Mouse (Mus musculus) stomach, postnatal 0 days (tissue): ENCODE data around the gene Cenpv. TPM values are rescaled to one million over a fixed set of nuclear protein-coding genes. Genes with fewer than 3 reads are reported as not detected.

Experiments
- ATAC-seq: fragments of 200-750 bp; cut with Nextera tagmentation; 2 replicates; pipeline ENCODE4 v1.8.0; 2017; ENCODE audit not compliant: low FRiP score, low TSS enrichment
- DNase-seq: peaks from one replicate; pipeline ENCODE4 v3.0.0-alpha.2; 2016; ENCODE audit warnings: low spot score
- H3K27ac ChIP-seq: fragments of 300-500 bp; sonication (generic); replicated peaks from 2 replicates; pipeline ENCODE4 v1.5.1; 2014; ENCODE audit warnings: mild to moderate bottlenecking, control low read depth
- H3K27me3 ChIP-seq: fragments of 300-500 bp; sonication (generic); 2 replicates; pipeline ENCODE4 v1.6.1; 2014; ENCODE audit warnings: low read length; ENCODE audit not compliant: control insufficient read depth, insufficient read depth
- H3K36me3 ChIP-seq: fragments of 300-500 bp; sonication (generic); 2 replicates; pipeline ENCODE4 v1.6.1; 2014; ENCODE audit warnings: low read length, mixed read lengths; ENCODE audit not compliant: control insufficient read depth, insufficient read depth
- H3K4me1 ChIP-seq: fragments of 300-500 bp; sonication (generic); replicated peaks from 2 replicates; pipeline ENCODE4 v1.6.1; 2014; ENCODE audit warnings: antibody characterized with exemption; ENCODE audit not compliant: control insufficient read depth, insufficient read depth
- H3K4me2 ChIP-seq: fragments of 300-500 bp; sonication (generic); replicated peaks from 2 replicates; pipeline ENCODE4 v1.6.1; 2014; ENCODE audit warnings: low read depth, mild to moderate bottlenecking, control low read depth, moderate library complexity
- H3K4me3 ChIP-seq: fragments of 300-500 bp; sonication (generic); 2 replicates; pipeline ENCODE4 v1.5.1; 2014; ENCODE audit warnings: low read depth, low read length, control low read depth
- H3K9ac ChIP-seq: fragments of 300-500 bp; sonication (generic); 2 replicates; pipeline ENCODE4 v1.6.1; 2014; ENCODE audit warnings: mild to moderate bottlenecking, low read length, control low read depth, mixed read lengths
- H3K9me3 ChIP-seq: fragments of 300-500 bp; sonication (generic); 2 replicates; pipeline ENCODE4 v1.6.1; 2016; ENCODE audit warnings: low read length; ENCODE audit not compliant: control insufficient read depth
- CTCF ChIP-seq: IDR thresholded peaks from 2 replicates; pipeline ENCODE4 v1.5.1; 2016; ENCODE audit warnings: antibody characterized with exemption, low read depth, mild to moderate bottlenecking, moderate library complexity
- EP300 ChIP-seq: optimal IDR thresholded peaks from 2 replicates; pipeline ENCODE3; 2016; ENCODE audit warnings: antibody characterized with exemption
- WGBS: fragments of 180-500 bp; shearing (Covaris S2); extraction: QIAGEN DNeasy Blood & Tissue Kit; methylation state at CpG from one replicate; pipeline ENCODE4 v1.1.7; 2014; 5-methylcytosine and 5-hydroxymethylcytosine counted together
- polyA plus RNA-seq: library from polyadenylated mRNA; unstranded; fragments of >200 nt; fragmentation: Nextera tagmentation; extraction: Ambion mirVana; gene quantifications from 2 replicates; pipeline ENCODE4 v1.2.1, GENCODE M21; 2015

Cenpv gene
- polyA plus RNA-seq, 1 experiment from 2014 or later = 17.8 TPM

DNA sequence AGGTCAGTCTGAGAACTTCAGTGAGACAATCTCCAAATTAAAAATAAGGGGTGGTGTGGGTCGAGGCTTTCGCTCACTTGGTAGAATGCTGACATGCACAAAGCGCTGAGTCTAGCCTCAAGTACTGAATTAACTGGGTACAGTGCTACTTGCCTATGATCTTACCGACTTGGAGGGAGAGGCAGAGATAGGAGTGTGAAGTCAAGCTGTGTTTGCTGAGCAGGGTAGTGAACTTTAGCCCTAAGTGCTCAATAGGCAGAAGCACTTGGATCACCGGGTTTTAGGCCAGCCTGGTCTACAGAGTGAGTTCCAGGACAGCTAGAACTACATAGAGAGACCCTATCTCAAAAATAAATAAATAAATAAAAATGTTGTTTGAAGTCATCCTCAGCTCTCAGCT is 18.1 kb upstream of the Cenpv start:
- Histone ChIP-seq H3K9me3 (no peaks in the 10 kb centered on the region), H3K4me3 (no peak overlapping the region), H3K27ac (no peak overlapping the region), H3K4me1 (peaks cover 3% of the 10 kb centered on the region; the same call in 1 of the 2 replicates), H3K9ac (no peak overlapping the region), H3K27me3 (no peaks in the 10 kb centered on the region), H3K4me2 (no peak overlapping the region), H3K36me3 (0 out of 2 replicates have a peak, but pooled peaks cover 3% of the 10 kb centered on the region)
- TF ChIP-seq CTCF (no peak), EP300 (no peak)
- WGBS = 42% methylated on average over 5 of the region's 5 CpGs
- DNase-seq (peak; percentile 38), ATAC-seq (peak; percentile 71)

DNA sequence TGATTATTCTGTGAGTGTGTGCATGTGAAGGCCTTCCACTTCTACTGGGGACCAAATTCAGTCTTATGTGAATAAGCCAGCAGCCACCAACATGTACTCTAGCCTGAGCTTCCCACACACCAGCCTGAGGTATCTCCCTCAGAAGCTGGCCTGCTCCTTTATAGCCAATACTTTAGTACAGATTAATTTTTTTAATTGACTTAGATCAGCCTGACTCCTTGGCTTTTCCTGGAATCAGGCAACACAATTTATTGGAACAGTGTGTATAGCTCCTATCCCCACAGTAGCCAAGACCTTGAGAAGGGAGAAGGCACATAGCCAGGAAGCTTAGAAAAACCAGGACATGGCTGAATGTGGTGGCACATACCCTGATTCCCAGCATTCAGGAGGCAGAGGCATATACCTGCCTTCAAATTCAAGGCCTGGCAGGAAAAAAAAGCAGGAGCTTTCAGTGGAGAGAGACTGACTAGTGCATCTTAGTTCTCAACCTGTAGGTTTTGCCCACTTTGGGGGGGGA is 16.9 kb upstream of the Cenpv start:
- Histone ChIP-seq H3K4me1 (peaks cover 3% of the 10 kb centered on the region; the same call in 1 of the 2 replicates), H3K4me2 (no peak overlapping the region), H3K9me3 (no peaks in the 10 kb centered on the region), H3K27ac (no peak overlapping the region), H3K9ac (no peak overlapping the region), H3K4me3 (no peak overlapping the region), H3K36me3 (0 out of 2 replicates have a peak, but pooled peaks cover 3% of the 10 kb centered on the region), H3K27me3 (no peaks in the 10 kb centered on the region)
- no peak for DNase-seq
- ATAC-seq = no peak
- TF ChIP-seq EP300 = no peak
- TF ChIP-seq CTCF = no peak

DNA sequence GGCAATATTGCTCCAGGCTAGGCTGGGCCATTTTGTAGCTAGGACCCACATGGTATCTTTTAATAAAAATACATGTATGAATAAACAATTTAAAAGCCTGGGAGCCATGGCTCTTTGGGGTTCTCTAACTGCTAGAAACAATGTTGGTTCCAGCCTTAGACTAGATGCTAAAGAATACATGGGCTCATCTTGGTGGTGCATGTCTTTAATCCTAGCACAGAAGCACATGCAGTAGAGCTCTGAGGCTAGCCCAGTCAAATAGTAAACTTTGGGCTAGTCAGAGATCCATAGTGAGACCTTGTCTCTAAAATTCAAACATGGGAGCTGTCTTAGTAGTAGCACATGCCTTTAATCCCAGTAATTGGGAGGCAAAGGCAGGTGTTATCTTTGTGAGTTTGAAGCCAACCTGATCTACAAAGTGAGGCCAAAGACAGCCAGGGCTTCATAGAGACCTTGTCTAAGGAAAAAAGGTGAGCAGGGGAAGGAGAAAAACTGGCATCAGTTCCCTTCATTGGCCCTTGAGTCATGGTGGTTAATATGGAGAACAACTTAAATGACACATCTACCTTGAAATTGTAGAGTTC is 16.0 kb upstream of the Cenpv start:
- no peak overlapping the region for H3K4me3 ChIP-seq
- no peak overlapping the region for H3K27ac ChIP-seq
- no peak for DNase-seq
- TF ChIP-seq EP300 = no peak
- no peak for TF ChIP-seq CTCF
- H3K9ac ChIP-seq = no peak overlapping the region
- no peaks in the 10 kb centered on the region for H3K27me3 ChIP-seq
- no peaks in the 10 kb centered on the region for H3K9me3 ChIP-seq
- H3K4me1 ChIP-seq = peaks cover 3% of the 10 kb centered on the region; the same call in 1 of the 2 replicates
- ATAC-seq = no peak
- H3K4me2 ChIP-seq = peak overlapping the region; percentile 76; the same call in 1 of the 2 replicates
- H3K36me3 ChIP-seq = 0 out of 2 replicates have a peak, but pooled peaks cover 3% of the 10 kb centered on the region

DNA sequence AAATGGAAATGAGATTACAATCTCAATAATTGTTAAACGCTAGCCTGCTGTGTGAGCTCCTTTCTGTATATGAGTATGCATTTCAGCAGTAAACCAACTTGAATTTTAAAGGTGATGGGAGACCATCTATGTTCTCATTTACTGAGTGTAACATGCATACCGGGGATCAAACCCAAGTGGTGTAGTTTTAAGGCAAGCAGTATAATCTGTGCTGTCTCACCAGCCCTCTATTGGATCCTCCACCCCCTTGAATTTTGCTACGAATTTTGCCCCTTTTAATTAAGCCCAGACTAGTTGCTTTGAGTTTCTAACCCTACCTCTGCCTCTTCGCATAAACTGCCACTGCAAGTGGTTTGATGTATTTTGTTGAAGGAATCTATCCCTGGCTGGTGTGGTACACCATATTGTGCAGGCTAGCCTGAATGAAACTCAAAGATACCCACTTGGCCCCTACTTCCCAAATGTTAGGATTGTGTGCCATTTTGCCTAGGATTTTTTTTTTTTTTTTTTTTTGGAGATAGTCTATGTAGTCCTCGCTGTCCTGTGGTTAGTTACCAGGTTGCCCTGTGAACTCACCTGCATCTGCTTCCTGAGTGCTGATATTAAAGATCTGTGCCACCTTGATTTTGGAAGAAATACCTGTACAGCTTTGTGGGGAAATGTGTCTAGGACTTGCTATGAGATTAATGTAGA is 15.2 kb upstream of the Cenpv start:
- peaks cover 3% of the 10 kb centered on the region; the same call in 1 of the 2 replicates for H3K4me1 ChIP-seq
- H3K9ac ChIP-seq = no peak overlapping the region
- no peak overlapping the region for H3K27ac ChIP-seq
- ATAC-seq = no peak
- WGBS = 67% methylated on average over 5 of the region's 5 CpGs
- DNase-seq = no peak
- no peaks in the 10 kb centered on the region for H3K27me3 ChIP-seq
- TF ChIP-seq CTCF = no peak
- TF ChIP-seq EP300 = no peak
- H3K4me3 ChIP-seq = peak overlapping the region; percentile 46
- no peaks in the 10 kb centered on the region for H3K9me3 ChIP-seq
- H3K36me3 ChIP-seq = 0 out of 2 replicates have a peak, but pooled peaks cover 3% of the 10 kb centered on the region
- H3K4me2 ChIP-seq = peak overlapping the region; percentile 76

DNA sequence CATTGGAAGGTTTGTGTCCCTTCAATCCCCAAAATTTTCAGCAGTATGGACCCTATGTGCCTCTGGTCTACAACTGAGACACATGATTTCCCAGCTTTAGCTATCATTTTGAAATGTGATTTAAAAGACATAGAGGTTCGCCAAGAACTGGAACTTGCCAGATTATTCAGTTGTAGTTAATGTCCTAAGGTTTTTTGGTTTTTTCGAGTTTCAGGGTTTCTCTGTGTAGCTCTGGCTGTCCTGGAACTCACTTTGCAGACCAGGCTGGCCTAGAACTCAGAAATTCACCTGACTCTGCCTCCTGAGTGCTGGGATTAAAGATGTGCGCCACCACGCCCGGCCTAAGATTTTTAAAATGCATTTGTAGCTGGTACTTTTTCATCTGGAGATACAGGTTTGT is 14.6 kb upstream of the Cenpv start:
- no peaks in the 10 kb centered on the region for H3K27me3 ChIP-seq
- 0 out of 2 replicates have a peak, but pooled peaks cover 3% of the 10 kb centered on the region for H3K36me3 ChIP-seq
- TF ChIP-seq CTCF (no peak), EP300 (no peak)
- no peak overlapping the region for H3K27ac ChIP-seq
- WGBS = 68% methylated on average over 5 of the region's 5 CpGs
- no peaks in the 10 kb centered on the region for H3K9me3 ChIP-seq
- no peak overlapping the region; the same call in 1 of the 2 replicates for H3K9ac ChIP-seq
- DNase-seq = no peak
- H3K4me3 ChIP-seq = peak overlapping the region; percentile 46
- ATAC-seq = no peak
- peaks cover 3% of the 10 kb centered on the region; the same call in 1 of the 2 replicates for H3K4me1 ChIP-seq
- H3K4me2 ChIP-seq = peak overlapping the region; percentile 76
